Mouse (Mus musculus) lung, postnatal 0 days (tissue): ENCODE measurements around the gene Gpr1.

ENCODE experiments used
- CTCF ChIP-seq: IDR thresholded peaks from 2 replicates; pipeline ENCODE4 v1.5.1; 2016; ENCODE audit warnings: antibody characterized with exemption, mild to moderate bottlenecking
- EP300 ChIP-seq: IDR thresholded peaks from 2 replicates; pipeline ENCODE4 v1.6.1; 2016; ENCODE audit warnings: antibody characterized with exemption, mild to moderate bottlenecking, control low read depth

DNA sequence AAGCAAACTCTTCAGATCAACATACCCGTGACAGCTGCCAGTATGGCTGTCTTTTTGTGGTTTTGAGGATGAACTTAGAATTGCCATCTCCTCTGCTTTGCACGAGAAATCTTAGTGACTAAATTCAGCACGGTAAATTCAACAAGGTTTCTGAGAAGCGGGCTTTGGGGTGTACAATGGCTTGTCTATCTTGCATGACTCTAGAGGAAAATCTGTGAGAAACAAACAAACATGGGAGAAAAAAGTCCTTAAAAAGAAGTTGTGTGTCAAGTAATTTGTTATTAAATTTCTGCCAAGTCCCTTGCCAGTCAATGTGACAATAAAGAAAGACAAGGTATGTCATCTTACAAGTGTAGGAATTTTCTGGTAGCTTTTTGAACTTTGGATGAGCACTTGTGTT lies 34.9 kb upstream of the Gpr1 start:
- TF ChIP-seq CTCF: no peak
- no peak for TF ChIP-seq EP300
